ENCODE assay signal across 10 mouse cellular contexts in the genomic region with DNA sequence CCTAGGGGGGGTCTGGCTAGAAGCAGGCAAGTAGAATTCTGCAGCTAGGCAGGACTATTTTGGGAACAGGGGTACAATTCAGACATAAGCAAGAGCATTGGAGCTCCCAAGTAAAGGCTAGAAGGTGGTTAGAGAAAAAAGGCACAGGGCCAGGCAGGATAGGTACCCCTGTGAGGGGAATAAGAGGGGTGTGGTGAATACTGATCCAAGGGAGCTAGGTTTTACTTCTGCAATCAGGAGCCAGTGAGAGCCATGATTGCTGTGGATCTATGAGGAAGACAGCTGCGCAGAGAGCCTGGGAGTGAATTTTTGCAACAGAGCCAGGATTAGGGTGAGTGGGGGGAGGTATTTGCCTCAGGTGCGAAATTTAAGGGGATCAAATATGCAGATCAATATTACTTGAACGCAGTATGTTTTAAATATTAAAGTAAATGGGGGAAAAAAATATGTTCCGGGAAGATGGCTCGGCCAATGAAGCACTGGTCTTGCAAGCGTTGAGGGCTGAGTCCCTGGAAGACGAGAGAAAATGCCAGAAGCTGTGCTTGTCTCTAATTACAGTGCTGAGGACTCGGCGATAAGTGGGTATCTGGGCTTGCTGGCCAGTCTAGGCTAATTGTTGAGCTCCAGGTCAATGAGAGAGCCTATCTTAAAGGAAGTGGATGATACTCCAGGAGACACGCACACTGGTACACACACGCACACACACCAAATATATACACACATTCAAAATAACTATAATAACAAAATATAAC. TPM values are rescaled to one million over a fixed set of nuclear protein-coding genes. Genes with fewer than 3 reads are reported as not detected.
A peak's percentile ranks its signal among the peaks of the same experiment; 100 is the strongest.
DNase-seq lines count a peak whose midpoint lies in the region; ATAC-seq and TF ChIP-seq lines count a peak whose summit lies in the region.
"Had no signal": no experiment of that assay in that cellular context is flagged by ENCODE, and none has a peak within 500 bp of the region (broad histone marks: within the 10 kb centered on the region; RNA-seq: fewer than 3 reads in every experiment).

No protein-coding gene starts in this region.

- TF ChIP-seq CTCF in left cerebral cortex, adult 2 months (IDR thresholded peaks at IDR 0.05), result no peak

- ATAC-seq in embryonic facial prominence, embryonic 15.5 days (ENCODE audit: insufficient number of reproducible peaks, low FRiP score, low TSS enrichment, low read depth), result no peak; the same call in 1 of the 2 replicates
- no peak for ATAC-seq in limb, embryonic 15.5 days (ENCODE audit: insufficient number of reproducible peaks, low FRiP score, low TSS enrichment, low read depth)
- no peak for ATAC-seq in midbrain, embryonic 16.5 days
- ATAC-seq in inflammation-experienced regulatory T-cells, adult 6 months, result no peak
- ATAC-seq: lung, postnatal 0 days had no signal

- H3K27ac ChIP-seq in left cerebral cortex, adult 2 months, result peak overlapping the region; percentile 73
- 0 out of 2 replicates have a peak overlapping the region, but pooled peaks have one; percentile 17 for H3K27ac ChIP-seq in embryonic facial prominence, embryonic 15.5 days (replicated peaks)
- H3K27ac ChIP-seq in limb, embryonic 15.5 days, result peak overlapping the region; percentile 54; the same call in 1 of the 2 replicates
- peak overlapping the region; percentile 59; the same call in 1 of the 2 replicates for H3K27ac ChIP-seq in midbrain, embryonic 16.5 days (ENCODE audit: low read length)

- no peak overlapping the region for H3K4me3 ChIP-seq in left cerebral cortex, adult 2 months
- no peak overlapping the region for H3K4me3 ChIP-seq in embryonic facial prominence, embryonic 15.5 days (replicated peaks)
- H3K4me3 ChIP-seq in limb, embryonic 15.5 days, result no peak overlapping the region
- no peak overlapping the region for H3K4me3 ChIP-seq in midbrain, embryonic 16.5 days (ENCODE audit: low read depth, low read length)

- intact Hi-C loops in left cerebral cortex, adult 2 months (cut with DNase I), result no loop called here
- intact Hi-C loops in heart, postnatal 10 days (cut with DNase I), result no loop called here

- no peak for DNase-seq in left cerebral cortex, adult 2 months (ENCODE audit: extremely low spot score in 1 of 2, low spot score in 2 of 2)
- no peak for DNase-seq in left cerebral cortex, adult 18-20 months (ENCODE audit: low spot score in 2 of 2)
- no peak for DNase-seq in kidney, postnatal 4 days
- no peak for DNase-seq in heart, postnatal 10 days
- DNase-seq: adrenal gland, postnatal 10 days had no signal

- no peak overlapping the region for H3K4me2 ChIP-seq in embryonic facial prominence, embryonic 15.5 days (replicated peaks)
- no peak overlapping the region for H3K4me2 ChIP-seq in limb, embryonic 15.5 days
- H3K4me2 ChIP-seq in midbrain, embryonic 16.5 days (ENCODE audit: low read length), result peak overlapping the region; percentile 15; the same call in 1 of the 2 replicates

- peaks cover 38% of the 10 kb centered on the region for H3K4me1 ChIP-seq in embryonic facial prominence, embryonic 15.5 days
- peaks cover 40% of the 10 kb centered on the region for H3K4me1 ChIP-seq in limb, embryonic 15.5 days
- H3K4me1 ChIP-seq in midbrain, embryonic 16.5 days (ENCODE audit: control insufficient read depth, insufficient read depth, low read length), result peaks cover 42% of the 10 kb centered on the region

- no peaks in the 10 kb centered on the region for H3K27me3 ChIP-seq in embryonic facial prominence, embryonic 15.5 days
- H3K27me3 ChIP-seq in limb, embryonic 15.5 days, result no peaks in the 10 kb centered on the region
- no peaks in the 10 kb centered on the region for H3K27me3 ChIP-seq in midbrain, embryonic 16.5 days (ENCODE audit: control insufficient read depth, insufficient read depth, low read depth, low read length)

- no peak overlapping the region for H3K9ac ChIP-seq in embryonic facial prominence, embryonic 15.5 days
- H3K9ac ChIP-seq in limb, embryonic 15.5 days, result no peak overlapping the region
- peak overlapping the region; percentile 47 for H3K9ac ChIP-seq in midbrain, embryonic 16.5 days (ENCODE audit: low read depth, low read length)

- no peaks in the 10 kb centered on the region for H3K36me3 ChIP-seq in embryonic facial prominence, embryonic 15.5 days
- H3K36me3 ChIP-seq in limb, embryonic 15.5 days, result no peaks in the 10 kb centered on the region
- H3K36me3 ChIP-seq in midbrain, embryonic 16.5 days (ENCODE audit: control insufficient read depth, insufficient read depth, low read length), result no peaks in the 10 kb centered on the region

- WGBS in embryonic facial prominence, embryonic 15.5 days, result 55% methylated on average over 11 of the region's 11 CpGs
- 58% methylated on average over 11 of the region's 11 CpGs for WGBS in limb, embryonic 15.5 days
- 51% methylated on average over 11 of the region's 11 CpGs for WGBS in midbrain, embryonic 16.5 days

- no peaks in the 10 kb centered on the region for H3K9me3 ChIP-seq in embryonic facial prominence, embryonic 15.5 days (replicated peaks)
- H3K9me3 ChIP-seq in limb, embryonic 15.5 days, result no peaks in the 10 kb centered on the region
- H3K9me3 ChIP-seq in midbrain, embryonic 16.5 days (replicated peaks; ENCODE audit: control insufficient read depth, low read length, poor library complexity, severe bottlenecking), result no peaks in the 10 kb centered on the region

RNA-seq across cellular contexts. Expression of a gene that starts 55.3 kb away (rescaled TPM):
- total RNA-seq in left cerebral cortex, adult 2 months (2021), result 10 to 100 TPM; 54.5 to 55.2 TPM
- 10 to 100 TPM; 48.5 to 51.7 TPM for total RNA-seq in left cerebral cortex, adult 18-20 months (2021)
- polyA plus RNA-seq in embryonic facial prominence, embryonic 15.5 days (2015; fragmentation: Nextera tagmentation; extraction: Ambion mirVana), result 20.6 and 22.0 TPM in 2 replicates
- 22.7 and 25.2 TPM in 2 replicates for polyA plus RNA-seq in limb, embryonic 15.5 days (2015; fragmentation: Nextera tagmentation; extraction: Ambion mirVana)
- 44.8 and 48.0 TPM in 2 replicates for polyA plus RNA-seq in midbrain, embryonic 16.5 days (2015; fragmentation: Nextera tagmentation; extraction: Ambion mirVana)
- polyA plus RNA-seq in inflammation-experienced regulatory T-cells, adult 6 months (2017; shearing (Covaris generic)), result 100 to 1,000 TPM in 2 of 3 experiments, 10 to 100 TPM in 1; 72.1 to 124 (median 106) TPM
- 10 to 100 TPM; 75.6 to 78.1 TPM for total RNA-seq in heart, postnatal 10 days (2021)

Comparison
In these comparisons a context has a peak if more than half of its experiments do, and no peak if none do; other contexts are left out.
1. H3K27ac ChIP-seq: peak in every context shown above with its lines; median percentile 73 in left cerebral cortex, adult 2 months; 59 in midbrain, embryonic 16.5 days; 54 in limb, embryonic 15.5 days; 17 in embryonic facial prominence, embryonic 15.5 days.